Mouse (Mus musculus) B cell, adult 67 days (primary cell): ENCODE data around the gene Ccdc117. TPM values are rescaled to one million over a fixed set of nuclear protein-coding genes. Genes with fewer than 3 reads are reported as not detected.

Experiments used
- total RNA-seq, 2 experiments: library from RNA; stranded (reverse); gene quantifications; 4 replicates each; pipeline ENCODE4 v1.2.4; 2023

Gene Ccdc117
- total RNA-seq: 10 to 100 TPM; 31.7 to 49.6 TPM

DNA sequence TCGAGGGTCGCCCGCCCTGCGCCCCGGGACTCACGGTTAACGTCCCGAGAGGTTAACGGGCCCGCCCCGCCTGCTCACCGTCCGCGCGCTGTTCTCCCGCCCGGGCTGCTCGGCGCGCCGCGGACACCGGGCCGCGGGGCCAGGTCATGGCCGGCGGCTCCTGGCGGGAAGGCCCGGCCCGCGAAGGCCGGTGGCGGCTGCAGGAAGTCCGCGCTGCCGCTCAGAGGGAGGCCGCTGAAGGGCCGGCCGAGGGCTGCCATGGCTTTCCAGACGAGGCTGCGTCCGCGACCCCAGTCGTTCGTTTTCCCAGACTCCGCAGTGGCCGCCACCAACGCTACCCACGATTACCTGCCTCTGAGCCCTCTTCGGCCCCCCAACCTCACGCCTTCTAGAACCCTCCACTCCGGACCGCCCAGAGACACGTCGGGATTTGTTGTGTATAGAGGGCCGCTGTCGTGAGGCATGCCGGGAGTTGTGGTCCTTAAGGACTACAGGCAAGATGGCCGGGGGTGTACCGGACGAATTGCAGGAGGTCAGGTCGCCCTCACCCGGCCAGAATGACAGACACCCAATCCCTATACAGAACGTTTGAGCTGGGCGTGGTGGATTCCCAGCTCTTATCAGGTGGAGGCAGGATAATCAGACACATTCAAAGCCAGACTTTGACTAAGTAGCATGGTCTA lies at the start of gene Ccdc117:
Gene Ccdc117, minus strand, starts transcription at position 389 of the 683 bp plus-strand sequence.

DNA sequence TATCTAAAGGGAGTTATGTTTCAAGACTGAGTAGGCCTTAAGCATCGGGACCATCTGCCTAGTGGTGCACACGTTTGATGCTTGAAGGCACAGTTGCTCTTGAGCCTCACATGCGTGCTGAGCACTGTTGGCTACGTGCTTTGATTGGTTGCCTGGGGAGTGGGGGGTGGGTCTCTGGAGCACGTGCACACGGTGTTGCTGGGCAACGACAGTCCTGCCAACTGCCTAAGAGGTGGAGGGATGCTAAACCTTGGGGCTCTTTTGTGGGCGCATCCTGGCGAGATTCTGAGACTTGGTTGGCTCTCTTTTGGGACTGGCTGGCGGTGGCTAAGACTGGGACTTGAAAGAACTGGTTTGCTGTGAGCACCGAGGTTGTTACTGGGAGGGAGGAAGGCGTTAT lies 27.5 kb upstream of the Ccdc117 start, which contains the start of gene Ankrd36:
Gene Ankrd36, plus strand, starts transcription at position 211 of the 400 bp plus-strand sequence.

DNA sequence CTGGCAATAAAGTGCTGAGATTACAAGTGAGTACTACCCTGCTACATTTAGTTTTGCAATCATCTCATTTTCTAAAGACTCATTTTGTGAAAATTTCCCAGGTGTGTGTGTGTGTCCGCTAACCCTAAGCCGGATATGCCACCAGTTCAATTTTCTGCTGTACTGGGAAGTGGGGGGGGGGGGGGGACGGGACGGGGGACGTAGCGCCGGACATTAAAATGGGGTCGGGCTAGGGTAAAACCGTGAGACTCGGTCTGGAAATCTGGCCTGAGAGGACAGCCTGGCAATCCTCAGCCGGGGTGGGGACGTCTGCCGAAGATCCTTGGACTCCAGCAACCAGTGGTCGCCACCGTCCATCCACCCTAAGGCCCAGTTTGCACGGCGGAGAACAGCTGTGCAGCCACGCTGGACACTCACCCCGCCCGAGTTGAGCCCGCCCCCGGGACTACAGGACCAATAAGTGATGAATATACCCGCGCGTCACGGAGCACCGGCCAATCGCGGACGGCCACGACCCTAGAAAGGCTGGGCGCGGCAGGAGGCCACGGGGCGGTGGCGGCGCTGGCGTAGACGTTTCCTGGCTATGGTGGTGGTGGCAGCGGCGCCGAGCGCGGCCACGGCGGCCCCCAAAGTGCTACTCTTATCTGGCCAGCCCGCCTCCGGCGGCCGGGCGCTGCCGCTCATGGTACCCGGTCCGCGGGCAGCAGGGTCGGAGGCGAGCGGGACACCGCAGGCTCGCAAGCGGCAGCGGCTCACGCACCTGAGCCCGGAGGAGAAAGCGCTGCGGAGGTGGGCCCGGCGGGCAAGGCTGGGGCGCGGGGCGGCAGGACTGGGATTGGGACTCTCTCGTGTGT lies 21.3 kb downstream of the Ccdc117 start, which contains the start of gene Xbp1:
Gene Xbp1, plus strand, starts transcription at position 248 of the 854 bp plus-strand sequence.

Other genes with a start within 250 kb of the Ccdc117 start
- gene Znrf3, start 97.3 kb downstream of the Ccdc117 start, total RNA-seq: 1 to 10 TPM; 6.2 to 7.3 TPM
- gene Xbp1, start 21.5 kb downstream of the Ccdc117 start, total RNA-seq: 100 to 1,000 TPM; 112 to 127 TPM
- gene Ankrd36, start 27.5 kb upstream of the Ccdc117 start, total RNA-seq: not detected
- 10 to 100 TPM; 63.3 to 63.7 TPM for gene Mrps24, start 173.5 kb upstream of the Ccdc117 start, total RNA-seq
- 10 to 100 TPM; 26.2 to 34.2 TPM for gene Urgcp, start 220.2 kb upstream of the Ccdc117 start, total RNA-seq
- gene Dbnl, start 246.3 kb upstream of the Ccdc117 start, total RNA-seq: 100 to 1,000 TPM; 181 to 182 TPM